Mouse (Mus musculus) v-Abl transformed pro-B cells (cell line): ENCODE results near the gene Zfp239.

ENCODE experiments used
- in situ Hi-C, 2 experiments: fragments of 400-800 bp; cut with MboI; formaldehyde crosslinking; loops; one replicate each; pipeline ENCODE4 v1.15.1; 2025; ENCODE audit not compliant: unreplicated experiment in 2 of 2

Gene Zfp239

DNA sequence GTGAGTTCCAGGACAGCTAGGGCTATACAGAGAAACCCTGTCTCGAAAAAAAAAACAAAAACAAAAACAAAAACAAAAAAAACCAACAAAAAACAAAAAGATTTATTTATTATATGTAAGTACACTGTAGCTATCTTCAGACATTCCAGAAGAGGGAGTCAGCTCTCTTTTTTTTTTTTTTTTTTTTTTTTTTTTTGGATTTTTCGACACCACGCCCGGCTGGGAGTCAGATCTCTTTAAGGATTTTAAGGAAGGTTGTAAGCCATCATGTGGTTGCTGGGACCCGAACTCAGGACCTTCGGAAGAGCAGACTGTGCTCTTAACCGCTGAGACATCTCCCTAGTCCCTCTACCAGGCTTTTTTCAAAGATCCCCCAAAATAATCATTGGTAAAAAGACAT lies 11.6 kb downstream of the Zfp239 start:
- in situ Hi-C loops, result loop anchor here in 1 of 2 experiments (5.0 kb wide), 1 partner anchor 44 kb away; no protein-coding TSS in a partner anchor

- in situ Hi-C loops, result loop anchor here (5.0 to 25.0 kb wide), 2 partner anchors 43 to 1513 kb away; no protein-coding TSS in a partner anchor
Observed at GRCm38 (mm10) chr6:117874621-117875281, 12.9 kb downstream of the Zfp239 start.

DNA sequence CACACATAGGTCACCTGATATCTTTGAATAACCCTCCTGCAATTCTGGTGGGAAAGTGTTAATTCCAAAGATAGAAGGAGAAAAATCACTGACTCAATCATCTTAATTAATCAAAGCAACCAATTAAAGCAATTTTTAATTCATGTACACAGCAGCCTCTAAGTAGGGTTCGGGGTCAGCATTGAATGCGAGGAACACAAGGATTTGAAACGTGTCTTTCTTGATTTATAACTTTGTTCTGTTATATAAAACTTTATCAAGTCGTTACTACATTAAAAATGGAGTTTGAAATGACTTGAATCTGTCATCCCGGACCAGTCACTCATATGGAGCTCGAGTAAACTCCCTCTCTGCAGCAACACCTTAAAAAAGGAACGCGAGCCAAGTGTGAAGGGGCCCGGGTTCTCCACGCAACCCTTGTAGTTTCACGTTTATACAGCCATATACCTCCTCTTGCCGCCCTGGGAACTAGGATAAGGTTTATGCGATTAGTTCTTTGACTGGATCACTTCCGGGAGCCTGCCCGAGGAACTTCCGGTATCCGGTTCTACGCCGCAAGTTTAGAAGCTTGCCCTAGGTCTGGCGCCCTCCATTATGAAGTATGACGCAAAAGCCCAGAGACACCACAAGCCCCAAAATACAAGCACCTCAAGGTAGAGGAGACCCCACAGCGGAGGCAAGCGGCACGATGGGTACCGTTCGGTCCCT lies 17.0 kb downstream of the Zfp239 start:
- in situ Hi-C loops, result loop anchor here in 1 of 2 experiments (25.0 kb wide), 1 partner anchor 1508 kb away; no protein-coding TSS in a partner anchor

DNA sequence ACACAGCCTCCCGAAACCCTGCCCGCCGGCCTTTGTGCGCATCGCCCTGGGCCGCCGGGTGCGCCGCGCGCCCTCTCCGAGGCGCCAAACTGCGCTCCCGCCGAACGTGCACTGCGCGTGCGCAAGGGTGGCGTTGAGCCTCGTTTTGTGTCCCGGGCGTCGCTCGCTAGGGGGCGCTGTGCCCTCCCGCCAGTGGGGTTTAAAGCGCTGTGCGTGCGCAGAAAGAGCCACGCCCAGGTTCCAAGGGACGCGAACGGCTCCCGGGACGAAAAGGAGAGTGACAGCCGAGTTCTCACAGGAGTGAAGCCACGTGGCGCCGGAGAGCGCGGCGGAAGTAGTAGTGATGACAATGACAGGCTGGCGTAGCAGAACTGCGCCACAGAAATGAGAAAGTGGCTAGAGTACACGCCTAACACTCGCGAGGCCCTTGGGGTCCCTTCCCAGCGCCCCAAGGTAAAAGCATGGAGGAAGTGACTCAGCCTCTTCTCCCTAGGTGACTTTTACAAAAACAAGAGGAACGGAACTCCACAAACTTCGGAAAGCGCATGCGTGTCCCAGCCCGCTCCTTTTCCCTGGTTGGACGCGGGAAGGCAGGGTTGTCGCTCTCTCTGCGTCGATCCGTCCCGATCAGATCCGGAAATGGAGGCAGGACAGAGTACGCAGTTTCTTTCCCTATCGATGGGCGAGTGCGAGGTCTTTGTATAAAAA lies 17.7 kb downstream of the Zfp239 start:
- in situ Hi-C loops, result loop anchor here in 1 of 2 experiments (5.0 to 25.0 kb wide), 2 partner anchors 38 to 1508 kb away; no protein-coding TSS in a partner anchor

- in situ Hi-C loops, result loop anchor here in 1 of 2 experiments (5.0 to 25.0 kb wide), 2 partner anchors 37 to 1507 kb away; no protein-coding TSS in a partner anchor
Observed at GRCm38 (mm10) chr6:117880394-117880838, 18.5 kb downstream of the Zfp239 start.

GRCm38 (mm10) chr6:117881229-117881628 lies 19.3 kb downstream of the Zfp239 start:
- in situ Hi-C loops, result loop anchor here in 1 of 2 experiments (5.0 to 25.0 kb wide), 2 partner anchors 36 to 1506 kb away; no protein-coding TSS in a partner anchor

- in situ Hi-C loops, result loop anchor here in 1 of 2 experiments (5.0 to 25.0 kb wide), 2 partner anchors 35 to 1505 kb away; no protein-coding TSS in a partner anchor
Observed at GRCm38 (mm10) chr6:117881997-117882396, 20.1 kb downstream of the Zfp239 start.

- in situ Hi-C loops, result loop anchor here in 1 of 2 experiments (25.0 kb wide), 1 partner anchor 1501 kb away; no protein-coding TSS in a partner anchor
Observed at GRCm38 (mm10) chr6:117885943-117886342, 24.0 kb downstream of the Zfp239 start.

GRCm38 (mm10) chr6:117888032-117888431 lies 26.1 kb downstream of the Zfp239 start:
- in situ Hi-C loops, result loop anchor here in 1 of 2 experiments (25.0 kb wide), 1 partner anchor 1499 kb away; no protein-coding TSS in a partner anchor

DNA sequence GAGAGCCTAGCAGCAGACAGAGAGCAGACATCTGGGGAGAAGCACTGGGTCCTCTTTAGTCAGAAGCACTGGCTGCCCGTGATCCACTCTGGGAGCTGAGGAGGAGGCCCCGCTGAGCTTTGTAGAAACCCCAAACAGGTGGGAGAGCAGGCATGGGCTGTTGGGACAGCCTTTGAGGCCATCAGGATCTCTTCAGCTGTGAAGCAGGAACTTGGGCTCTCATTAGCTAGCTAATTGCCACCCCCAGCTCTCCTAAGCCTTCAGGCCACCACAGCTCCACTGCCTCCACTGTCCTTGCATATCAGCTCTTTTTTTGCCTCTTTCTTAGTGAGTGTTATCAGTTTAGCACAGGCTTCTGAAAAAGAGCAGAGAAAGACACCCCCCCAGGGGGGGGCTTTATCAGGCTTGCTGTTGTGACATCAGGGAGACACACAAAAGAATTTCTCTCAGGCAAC lies 26.8 kb downstream of the Zfp239 start:
- in situ Hi-C loops, result loop anchor here in 1 of 2 experiments (25.0 kb wide), 1 partner anchor 1499 kb away; no protein-coding TSS in a partner anchor

- in situ Hi-C loops, result loop anchor here in 1 of 2 experiments (25.0 kb wide), 1 partner anchor 1497 kb away; no protein-coding TSS in a partner anchor
Observed at GRCm38 (mm10) chr6:117890257-117890656, 28.4 kb downstream of the Zfp239 start.

DNA sequence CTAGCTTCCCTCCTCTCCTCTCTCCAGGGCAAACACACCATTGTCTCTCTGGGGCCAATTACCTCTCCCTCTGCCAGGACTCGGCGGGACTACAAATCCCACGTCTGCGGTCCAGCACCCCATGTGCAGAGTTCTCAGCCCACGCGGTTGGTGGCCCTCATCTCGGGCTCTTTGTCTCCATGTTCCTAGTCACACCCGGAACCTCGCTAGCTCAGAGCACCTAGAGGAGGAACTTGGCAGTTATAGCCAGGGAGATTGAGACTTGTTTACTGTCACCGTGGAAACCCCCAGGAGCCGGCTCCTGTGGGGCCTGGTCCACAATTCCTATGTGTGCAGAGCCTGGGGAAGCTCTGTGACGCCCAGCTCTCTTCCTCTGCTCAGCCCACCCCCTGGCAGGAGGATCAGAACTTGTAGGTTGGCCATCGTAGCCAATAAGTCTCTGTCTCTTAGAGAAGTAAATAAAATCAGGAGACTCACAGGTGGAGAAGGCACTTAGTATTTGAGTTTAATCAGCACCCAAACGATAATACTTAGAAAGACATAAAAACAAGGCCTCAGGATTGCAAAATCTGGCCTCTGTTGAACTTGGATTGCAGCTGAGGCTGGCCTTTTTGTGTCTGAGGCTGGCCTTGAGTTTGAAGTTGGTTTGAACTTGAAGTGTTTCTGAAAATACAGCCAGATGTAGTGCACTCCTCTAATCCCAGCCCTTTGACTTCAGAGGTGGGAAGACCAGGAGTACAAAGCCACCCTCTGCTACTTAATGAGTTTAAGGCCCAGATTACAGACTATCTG lies 29.7 kb downstream of the Zfp239 start:
- in situ Hi-C loops, result loop anchor here in 1 of 2 experiments (25.0 kb wide), 1 partner anchor 1496 kb away; no protein-coding TSS in a partner anchor

- in situ Hi-C loops, result loop anchor here in 1 of 2 experiments (25.0 kb wide), 1 partner anchor 1495 kb away; no protein-coding TSS in a partner anchor
Observed at GRCm38 (mm10) chr6:117892386-117892785, 30.5 kb downstream of the Zfp239 start.

GRCm38 (mm10) chr6:117893435-117893834 lies 31.5 kb downstream of the Zfp239 start:
- in situ Hi-C loops, result loop anchor here in 1 of 2 experiments (25.0 kb wide), 1 partner anchor 1494 kb away; no protein-coding TSS in a partner anchor

GRCm38 (mm10) chr6:117897800-117898199 lies 35.9 kb downstream of the Zfp239 start:
- in situ Hi-C loops, result loop anchor here in 1 of 2 experiments (25.0 kb wide), 1 partner anchor 1490 kb away; no protein-coding TSS in a partner anchor

GRCm38 (mm10) chr6:117900126-117901080 lies 38.5 kb downstream of the Zfp239 start, which contains the start of gene Hnrnpf:
Hnrnpf (plus strand) TSS chr6:117900324.
- in situ Hi-C loops, result loop anchor here (10.0 to 25.0 kb wide), 2 partner anchors 1226 to 1487 kb away; partner anchors contain the start of gene Rassf4 (in 1 of the 2)
